Mouse (Mus musculus) intestine, embryonic 14.5 days (tissue): ENCODE results near the gene Xrra1. TPM values are rescaled to one million over a fixed set of nuclear protein-coding genes. Genes with fewer than 3 reads are reported as not detected.

ENCODE experiments used
- ATAC-seq: fragments of 200-750 bp; cut with Nextera tagmentation; replicated peaks from 2 replicates; pipeline ENCODE4 v1.8.0; 2017; ENCODE audit warnings: low read depth, moderate number of reproducible peaks, moderate TSS enrichment, moderate library complexity; ENCODE audit not compliant: low FRiP score, low TSS enrichment
- DNase-seq: peaks from one replicate; pipeline ENCODE4 v3.0.0-alpha.2; 2018; ENCODE audit warnings: low spot score
- H3K27ac ChIP-seq: fragments of 300-500 bp; sonication (generic); 2 replicates; pipeline ENCODE4 v1.5.1; 2014; ENCODE audit warnings: low read depth, mild to moderate bottlenecking, control low read depth
- H3K27me3 ChIP-seq: fragments of 300-500 bp; sonication (generic); replicated peaks from 2 replicates; pipeline ENCODE4 v1.6.1; 2014; ENCODE audit warnings: low read length, control low read depth; ENCODE audit not compliant: control insufficient read depth, insufficient read depth
- H3K36me3 ChIP-seq: fragments of 300-500 bp; sonication (generic); 2 replicates; pipeline ENCODE4 v1.6.1; 2014; ENCODE audit warnings: low read length, control low read depth; ENCODE audit not compliant: control insufficient read depth, insufficient read depth
- H3K4me1 ChIP-seq: fragments of 300-500 bp; sonication (generic); replicated peaks from 2 replicates; pipeline ENCODE4 v1.6.1; 2014; ENCODE audit warnings: low read length, control low read depth, mixed read lengths; ENCODE audit not compliant: control insufficient read depth, insufficient read depth
- H3K4me2 ChIP-seq: fragments of 300-500 bp; sonication (generic); 2 replicates; pipeline ENCODE4 v1.6.1; 2014; ENCODE audit warnings: low read length
- H3K4me3 ChIP-seq: fragments of 300-500 bp; sonication (generic); 2 replicates; pipeline ENCODE4 v1.5.1; 2014; ENCODE audit warnings: low read depth, low read length, control low read depth, mixed read lengths
- H3K9ac ChIP-seq: fragments of 300-500 bp; sonication (generic); 2 replicates; pipeline ENCODE4 v1.6.1; 2014; ENCODE audit warnings: mild to moderate bottlenecking, low read length
- H3K9me3 ChIP-seq: fragments of 300-500 bp; sonication (generic); 2 replicates; pipeline ENCODE4 v1.6.1; 2016; ENCODE audit warnings: low read length, control low read depth; ENCODE audit not compliant: control insufficient read depth
- WGBS: fragments of 180-500 bp; shearing (Covaris S2); extraction: QIAGEN DNeasy Blood & Tissue Kit; methylation state at CpG from one replicate; pipeline ENCODE4 v1.1.7; 2014; 5-methylcytosine and 5-hydroxymethylcytosine counted together
- polyA plus RNA-seq: library from polyadenylated mRNA; unstranded; fragments of >200 nt; fragmentation: Nextera tagmentation; extraction: Ambion mirVana; gene quantifications from 2 replicates; pipeline ENCODE4 v1.2.1, GENCODE M21; 2014

The Xrra1 gene
- polyA plus RNA-seq, 1 experiment from 2014 or later = 0.27 TPM

DNA sequence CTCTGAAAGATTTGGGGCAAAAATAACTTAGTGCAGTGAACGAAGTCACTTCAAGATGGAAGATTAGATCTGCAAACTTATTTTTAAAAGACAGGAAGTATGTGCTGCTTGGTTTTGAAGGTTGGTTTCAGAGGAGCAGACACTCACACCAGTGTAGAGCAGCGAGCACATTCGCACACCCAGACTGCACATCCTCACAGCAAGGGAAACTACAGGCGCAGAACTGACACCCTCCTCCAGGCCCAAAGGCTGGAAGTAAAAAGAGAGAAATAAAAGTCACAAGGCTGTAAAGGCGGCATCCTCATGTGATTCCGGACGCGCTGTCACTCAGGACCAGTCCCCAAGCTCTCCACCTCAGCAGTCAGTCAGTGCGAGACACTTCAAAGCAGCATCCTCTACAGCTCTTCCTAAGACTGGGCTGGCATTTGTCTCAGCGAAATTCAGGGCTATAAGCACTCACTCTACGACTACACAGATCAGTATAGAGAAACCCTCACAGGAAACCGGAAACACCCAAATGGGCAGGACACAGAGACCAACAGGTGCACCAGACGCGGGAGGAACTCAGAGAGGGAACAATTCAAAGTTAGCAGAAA lies 2.6 kb upstream of the Xrra1 start:
- peaks cover 26% of the 10 kb centered on the region for H3K36me3 ChIP-seq
- no peak for ATAC-seq
- no peak overlapping the region for H3K27ac ChIP-seq
- H3K4me1 ChIP-seq = peaks cover 8% of the 10 kb centered on the region
- no peaks in the 10 kb centered on the region for H3K27me3 ChIP-seq
- H3K9me3 ChIP-seq = no peaks in the 10 kb centered on the region
- no peak overlapping the region for H3K4me2 ChIP-seq
- 86% methylated on average over 14 of the region's 14 CpGs for WGBS
- no peak overlapping the region for H3K9ac ChIP-seq
- no peak overlapping the region for H3K4me3 ChIP-seq
- DNase-seq = no peak

DNA sequence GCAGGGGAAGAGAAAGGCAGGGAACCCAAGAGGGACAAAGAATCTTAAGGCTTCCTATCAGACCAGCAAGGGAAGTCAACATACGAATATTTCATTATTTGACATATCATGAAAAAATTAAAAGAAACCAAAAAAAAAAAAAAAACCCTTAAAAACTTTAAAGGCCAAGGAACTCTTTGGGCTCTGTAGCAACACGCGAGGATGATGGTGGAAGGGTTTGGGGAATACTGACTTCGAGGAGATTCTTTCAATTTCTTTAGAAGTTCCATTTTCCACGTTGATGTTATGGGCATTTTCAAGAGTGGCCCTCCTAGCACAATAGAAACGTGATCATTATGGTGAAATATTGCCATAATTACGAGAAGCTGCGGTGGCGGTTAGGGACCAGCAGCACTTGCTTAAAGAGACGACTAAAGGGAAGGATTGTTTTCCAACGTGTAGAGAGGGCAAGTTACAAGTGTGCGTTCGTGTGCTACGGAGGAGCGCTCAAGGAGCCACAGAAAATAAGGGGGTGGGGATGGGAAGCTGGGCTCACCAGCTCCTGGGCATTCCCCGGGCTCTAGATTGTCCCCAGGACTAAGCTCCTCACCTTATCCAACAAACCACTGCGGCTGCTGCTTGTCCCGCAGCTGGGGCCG lies 622 bp upstream of the Xrra1 start:
- WGBS = 2% methylated on average over 19 of the region's 19 CpGs

DNA sequence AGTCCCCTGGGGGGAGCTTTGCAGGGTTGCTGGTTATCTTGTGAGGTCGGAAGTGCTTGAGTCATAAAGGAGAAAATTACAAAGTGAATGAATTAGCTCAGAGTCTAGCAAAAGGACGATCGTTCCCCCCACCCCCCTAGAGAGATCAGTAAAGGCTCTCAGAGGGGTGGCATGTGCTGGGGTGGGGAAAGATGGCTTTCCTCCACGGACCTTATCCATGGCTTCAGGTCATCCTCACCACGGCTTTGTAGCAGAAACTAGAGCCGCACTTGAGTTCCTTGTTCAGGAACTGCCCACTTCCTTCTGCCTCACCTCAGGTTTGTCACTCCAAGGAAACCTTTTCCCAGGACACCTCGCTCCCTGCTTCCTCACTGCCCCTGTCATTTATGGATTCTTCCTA lies 4.4 kb downstream of the Xrra1 start, which contains the start of gene Spcs2:
Gene Spcs2, minus strand, starts transcription at position 101 of the 400 bp plus-strand sequence.
- no peak for DNase-seq
- Histone ChIP-seq H3K36me3 (no peaks in the 10 kb centered on the region), H3K9ac (no peak within 1 kb of the TSS), H3K27me3 (no peaks in the 10 kb centered on the region), H3K4me2 (no peak within 1 kb of the TSS), H3K9me3 (no peaks in the 10 kb centered on the region), H3K4me1 (no peaks in the 10 kb centered on the region), H3K27ac (no peak within 1 kb of the TSS), H3K4me3 (no peak within 1 kb of the TSS)
- no peak for ATAC-seq
- WGBS = 50% methylated on average over 7 of the region's 7 CpGs

More for the DNA sequence above, 622 bp upstream of the Xrra1 start:
- peaks cover 26% of the 10 kb centered on the region for H3K36me3 ChIP-seq
- peak overlapping the region; percentile 88 for H3K4me3 ChIP-seq
- no peaks in the 10 kb centered on the region for H3K27me3 ChIP-seq
- H3K9me3 ChIP-seq = no peaks in the 10 kb centered on the region
- ATAC-seq = peak; percentile 40
- H3K4me2 ChIP-seq = peak overlapping the region; percentile 83
- H3K27ac ChIP-seq = peak overlapping the region; percentile 57
- H3K9ac ChIP-seq = peak overlapping the region; percentile 91
- DNase-seq = no peak
- peaks cover 8% of the 10 kb centered on the region for H3K4me1 ChIP-seq

DNA sequence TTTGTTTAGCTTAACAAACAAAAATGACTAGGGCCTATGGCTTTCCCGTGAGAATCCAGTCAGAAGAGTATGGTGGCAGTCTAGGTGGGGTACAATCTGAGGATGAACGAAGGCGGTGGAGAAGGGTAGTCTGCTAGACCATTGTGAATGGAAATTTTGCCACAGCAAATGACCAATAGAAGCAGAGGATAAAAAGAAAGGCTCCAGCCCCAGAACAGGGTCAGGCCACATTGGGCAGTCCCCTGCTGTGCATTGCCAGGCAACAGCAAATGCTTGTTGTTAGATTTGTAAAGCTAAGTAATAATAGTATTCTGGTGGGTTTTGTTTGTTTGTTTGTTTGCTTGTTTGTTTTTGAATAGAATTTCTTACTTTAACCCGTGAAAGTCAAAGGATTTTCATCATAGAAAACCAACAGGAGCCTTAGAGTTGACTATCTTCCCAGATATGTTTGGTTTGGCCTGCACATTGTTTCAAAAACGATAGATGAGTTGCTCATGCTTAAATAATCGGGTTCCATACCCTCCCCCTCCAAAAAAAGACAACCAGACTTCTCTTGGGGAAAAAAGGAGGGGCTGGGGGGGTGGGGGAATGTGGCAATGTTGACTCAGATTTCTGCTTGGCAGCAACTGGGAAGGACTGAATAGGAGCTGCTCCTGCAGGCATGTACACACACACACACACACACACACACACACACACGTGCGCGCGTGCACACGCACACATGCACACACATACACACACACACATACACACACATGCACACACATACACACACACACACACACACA lies 5.5 kb downstream of the Xrra1 start:
- 74% methylated on average over 11 of the region's 11 CpGs for WGBS
- Histone ChIP-seq H3K36me3 (no peaks in the 10 kb centered on the region), H3K9ac (no peak overlapping the region), H3K27me3 (no peaks in the 10 kb centered on the region), H3K27ac (no peak overlapping the region), H3K9me3 (no peaks in the 10 kb centered on the region), H3K4me2 (no peak overlapping the region), H3K4me3 (no peak overlapping the region), H3K4me1 (no peaks in the 10 kb centered on the region)
- ATAC-seq (no peak), DNase-seq (no peak)

DNA sequence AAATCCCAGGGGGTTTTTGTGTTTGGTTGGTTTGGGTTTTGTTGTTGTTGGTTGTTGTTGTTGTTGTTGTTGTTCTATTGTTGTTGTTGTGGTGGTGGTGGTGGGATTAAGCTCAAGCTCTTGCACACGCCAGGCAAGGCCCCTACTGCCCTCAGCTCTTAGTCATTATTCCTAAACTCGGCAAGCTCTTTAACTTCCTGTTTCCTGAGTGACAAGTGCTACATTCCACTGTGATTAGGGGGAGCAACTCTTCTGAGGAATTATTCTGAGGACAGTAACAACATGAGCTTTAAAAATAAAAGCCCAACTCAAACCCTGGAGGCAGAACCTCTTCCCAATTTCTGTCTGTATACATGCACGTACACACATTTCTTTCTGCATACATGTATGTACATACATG lies 6.3 kb downstream of the Xrra1 start:
- WGBS = 56% methylated on average over 3 of the region's 3 CpGs
- Histone ChIP-seq H3K36me3 (no peaks in the 10 kb centered on the region), H3K27ac (no peak overlapping the region), H3K4me2 (no peak overlapping the region), H3K4me3 (no peak overlapping the region), H3K27me3 (no peaks in the 10 kb centered on the region), H3K4me1 (no peaks in the 10 kb centered on the region), H3K9ac (no peak overlapping the region), H3K9me3 (no peaks in the 10 kb centered on the region)
- ATAC-seq = no peak
- no peak for DNase-seq

DNA sequence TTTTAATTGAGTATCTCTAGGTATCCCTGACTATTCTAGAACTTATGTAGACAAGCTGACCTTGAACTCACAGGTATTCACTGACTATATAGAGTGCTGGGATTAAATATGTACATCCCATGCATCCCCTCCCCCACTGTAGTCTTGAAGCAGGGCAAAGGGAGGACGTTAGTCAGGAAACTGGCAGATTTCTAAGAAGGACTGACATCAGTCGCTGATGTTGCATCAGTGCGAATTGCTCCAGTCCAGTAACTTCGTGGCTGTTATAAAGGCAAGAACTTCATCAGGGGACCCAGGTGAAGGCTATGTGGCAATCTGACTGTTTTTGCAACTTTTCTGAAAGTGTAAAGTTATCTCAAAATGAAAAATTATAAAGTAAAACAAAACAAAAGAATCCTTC lies 10.4 kb downstream of the Xrra1 start:
- ATAC-seq (no peak), DNase-seq (no peak)
- Histone ChIP-seq H3K36me3 (no peaks in the 10 kb centered on the region), H3K9me3 (no peaks in the 10 kb centered on the region), H3K4me1 (no peaks in the 10 kb centered on the region), H3K4me3 (no peak overlapping the region), H3K9ac (no peak overlapping the region), H3K27me3 (no peaks in the 10 kb centered on the region), H3K4me2 (no peak overlapping the region), H3K27ac (no peak overlapping the region)
- 65% methylated on average over 4 of the region's 4 CpGs for WGBS

DNA sequence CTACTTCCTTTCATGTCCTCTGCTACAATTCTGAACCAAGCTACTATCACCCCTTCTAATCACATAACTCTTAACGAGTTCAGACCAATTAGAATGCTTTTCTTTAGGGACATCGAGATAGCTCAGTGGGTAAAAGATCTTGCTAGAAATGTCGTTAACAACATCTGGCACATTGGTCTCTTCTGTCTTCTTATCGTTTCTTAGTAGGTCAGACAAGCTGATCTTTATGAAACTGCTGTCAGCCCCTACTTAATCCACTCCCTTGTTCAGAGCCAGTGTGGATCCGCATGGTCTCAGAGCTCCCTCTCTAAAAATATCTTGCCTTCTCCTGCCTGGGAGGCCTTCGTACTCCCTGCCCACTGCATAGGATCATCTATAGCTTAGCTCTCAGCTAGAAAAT lies 15.0 kb downstream of the Xrra1 start:
- Histone ChIP-seq H3K4me3 (no peak overlapping the region), H3K27ac (no peak overlapping the region), H3K4me1 (no peaks in the 10 kb centered on the region), H3K27me3 (no peaks in the 10 kb centered on the region), H3K9me3 (no peaks in the 10 kb centered on the region), H3K4me2 (no peak overlapping the region), H3K9ac (no peak overlapping the region), H3K36me3 (no peaks in the 10 kb centered on the region)
- 84% methylated on average over 6 of the region's 6 CpGs for WGBS
- no peak for ATAC-seq
- no peak for DNase-seq

DNA sequence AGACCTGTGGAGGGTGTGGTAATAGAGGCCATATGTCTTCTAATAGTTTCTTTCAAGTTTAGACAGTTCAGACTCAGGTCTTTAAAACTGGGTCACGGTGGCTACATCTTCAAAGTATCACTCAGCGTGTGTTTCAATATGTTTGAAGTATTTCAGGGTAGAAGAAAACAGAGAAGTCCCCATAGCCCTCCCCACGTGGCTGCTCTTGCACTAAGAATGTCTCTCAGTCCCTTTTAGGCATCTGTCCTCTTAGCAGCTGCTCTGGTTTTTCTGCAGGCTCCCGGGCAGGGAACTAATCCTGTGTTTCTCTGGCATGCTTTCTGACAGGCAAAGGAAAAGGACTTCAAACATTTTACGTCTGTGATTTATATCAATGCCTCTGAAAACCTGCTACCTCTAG lies 17.0 kb downstream of the Xrra1 start:
- Histone ChIP-seq H3K27ac (no peak overlapping the region), H3K36me3 (no peaks in the 10 kb centered on the region)

More for the DNA sequence above, 17.0 kb downstream of the Xrra1 start:
- no peaks in the 10 kb centered on the region for H3K9me3 ChIP-seq
- WGBS = 34% methylated on average over 5 of the region's 5 CpGs
- no peak overlapping the region for H3K9ac ChIP-seq
- DNase-seq (no peak), ATAC-seq (no peak)
- H3K27me3 ChIP-seq = no peaks in the 10 kb centered on the region
- no peaks in the 10 kb centered on the region for H3K4me1 ChIP-seq
- no peak overlapping the region for H3K4me3 ChIP-seq
- H3K4me2 ChIP-seq = no peak overlapping the region
